Mouse (Mus musculus) ES-E14 (cell line): Measurements from ENCODE around the gene Gm14412.
"Not testable (repeated sequence)": the region's sequence is repeated elsewhere in the genome, so short reads cannot be mapped to it uniquely, and the experiment has no call there.

Experiments
- CHD2 ChIP-seq: IDR thresholded peaks from 2 replicates; pipeline ENCODE4 v1.6.1; 2014; ENCODE audit warnings: mild to moderate bottlenecking, low read depth, low read length, inconsistent platforms
- MAFK ChIP-seq: IDR thresholded peaks from 2 replicates; pipeline ENCODE4 v1.6.1; 2014; ENCODE audit warnings: mild to moderate bottlenecking, low read depth, low read length, inconsistent platforms; ENCODE audit not compliant: insufficient read depth
- ZNF384 ChIP-seq: IDR thresholded peaks from 2 replicates; pipeline ENCODE4 v1.6.1; 2012; ENCODE audit warnings: low read depth, low read length, inconsistent platforms

DNA sequence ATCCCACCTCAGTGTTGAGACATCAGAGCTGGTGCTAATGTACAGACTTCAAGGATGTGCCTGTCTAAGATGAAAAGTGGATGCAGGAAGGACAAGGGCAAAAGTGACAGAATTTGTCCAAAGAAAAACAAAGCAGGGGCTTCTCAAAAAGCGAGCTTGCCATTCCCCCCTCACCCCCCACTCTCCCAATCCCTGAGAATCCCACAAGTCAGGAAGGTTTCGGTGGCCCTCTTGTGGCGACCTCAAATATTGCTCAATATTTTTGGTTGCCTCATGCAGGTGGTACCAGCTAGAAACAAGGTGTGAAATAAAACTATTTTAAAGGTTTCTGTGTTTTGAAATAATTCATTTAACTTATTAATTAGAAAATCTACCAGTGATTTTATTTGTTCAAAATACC, 40.4 kb downstream of the Gm14412 start:
- not testable (repeated sequence) for TF ChIP-seq ZNF384, MAFK, CHD2
